Mouse (Mus musculus) kidney, adult 8-10 months (tissue): ENCODE data around the gene Rnf224.

ENCODE experiments used
- DNase-seq, 2 experiments: peaks; one replicate each; pipeline ENCODE4 v3.0.0; 2022

The Rnf224 gene

GRCm38 (mm10) chr2:25194006-25194405, 42.6 kb downstream of the Rnf224 start:
- DNase-seq, result no peak

GRCm38 (mm10) chr2:25193330-25193770, 43.2 kb downstream of the Rnf224 start:
- DNase-seq, result peak; percentile 87 to 90

- no peak for DNase-seq
These were observed 48.7 kb downstream of the Rnf224 start for GRCm38 (mm10) chr2:25187841-25188240.

- no peak for DNase-seq
These were observed 50.0 kb downstream of the Rnf224 start for GRCm38 (mm10) chr2:25186575-25186930.

GRCm38 (mm10) chr2:25185625-25186574, 50.7 kb downstream of the Rnf224 start:
- DNase-seq, result no peak

GRCm38 (mm10) chr2:25184496-25184895, 52.1 kb downstream of the Rnf224 start:
- DNase-seq, result no peak
